Mouse (Mus musculus): ENCODE data around the gene Arrdc5.
A peak's percentile ranks its signal among the peaks of the same experiment; 100 is the strongest.

Arrdc5 gene

DNA sequence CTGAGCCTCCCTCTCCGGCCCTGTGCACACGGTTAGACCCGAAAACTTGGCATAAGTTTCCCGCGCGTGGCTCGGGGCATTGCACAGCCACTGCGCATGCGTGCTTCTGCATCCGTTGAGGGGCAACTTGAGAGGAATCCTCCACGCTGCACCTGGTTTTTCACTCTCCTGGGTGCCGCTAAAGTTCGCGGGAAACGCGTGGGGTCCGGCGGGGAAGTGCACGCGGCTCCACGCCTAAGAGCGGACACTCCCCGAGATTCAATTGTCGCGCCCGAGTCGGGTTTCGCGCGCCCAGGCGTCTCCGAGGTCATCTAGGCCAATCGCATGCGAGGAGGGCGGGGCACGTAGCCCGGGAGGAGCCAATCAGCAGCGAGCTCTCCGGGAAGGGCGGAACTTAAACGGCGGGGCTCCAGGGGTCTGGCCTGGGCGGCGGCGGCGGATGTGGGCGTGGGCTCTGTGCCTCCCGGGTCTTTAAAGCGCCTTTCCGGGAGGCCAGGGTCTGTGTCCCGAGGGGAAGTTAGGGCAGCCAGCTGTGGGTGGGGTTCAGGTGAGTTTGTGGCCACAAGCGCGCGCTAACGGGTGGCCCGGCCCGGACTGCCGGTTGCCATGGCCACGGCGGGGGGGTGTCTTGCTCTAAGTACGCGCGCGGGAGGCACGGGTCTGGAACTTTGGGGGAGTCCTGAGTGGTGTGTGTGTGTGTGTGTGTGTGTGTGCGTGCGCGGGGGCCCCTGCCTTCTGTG lies 3.9 kb upstream of the Arrdc5 start:
- DNase-seq (ENCODE audit: low read depth, low spot score), result peak; percentile 77

GRCm38 (mm10) chr17:56303160-56303846 lies 3.2 kb upstream of the Arrdc5 start, which contains the start of gene Uhrf1:
Uhrf1 (plus strand) TSS chr17:56303321.
- no peak for DNase-seq (ENCODE audit: low read depth, low spot score)

DNA sequence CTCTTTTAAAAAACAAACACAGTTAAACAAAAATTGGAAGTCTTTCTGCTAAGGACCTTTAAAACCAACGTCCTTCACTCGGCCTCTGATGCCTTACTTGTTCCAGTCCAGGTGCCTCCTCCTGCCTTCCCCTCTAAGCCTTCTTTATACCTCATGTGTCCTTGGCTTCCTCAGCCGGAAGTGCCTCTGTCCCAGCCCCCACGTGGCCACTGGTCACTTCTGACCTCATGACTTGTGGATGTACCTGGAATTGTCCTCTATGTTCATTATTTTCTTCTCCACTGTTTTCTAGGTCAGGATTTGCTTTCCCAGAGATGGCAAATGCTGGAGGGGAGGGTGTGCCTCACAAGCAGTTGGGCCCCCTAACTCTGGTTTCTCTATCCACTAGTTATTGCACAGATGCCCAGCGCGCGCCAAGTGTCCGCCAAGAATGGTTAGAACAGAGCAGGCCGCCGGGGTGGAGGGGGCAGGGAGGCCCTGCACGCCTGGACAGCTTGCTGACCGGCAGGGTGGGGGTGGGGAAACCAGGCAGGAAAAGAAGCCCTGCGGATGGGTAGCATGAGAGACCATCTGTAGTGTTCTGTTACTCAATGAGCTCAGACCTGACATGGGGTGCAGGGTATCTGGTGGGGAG lies 2.4 kb upstream of the Arrdc5 start:
- no peak for DNase-seq (ENCODE audit: low read depth, low spot score)

- no peak for DNase-seq (ENCODE audit: low read depth, low spot score)
Measured at GRCm38 (mm10) chr17:56298238-56298637, 1.8 kb downstream of the Arrdc5 start.

GRCm38 (mm10) chr17:56296201-56296600 lies 3.9 kb downstream of the Arrdc5 start:
- no peak for DNase-seq (ENCODE audit: low read depth, low spot score)

GRCm38 (mm10) chr17:56294241-56294640 lies 5.8 kb downstream of the Arrdc5 start:
- DNase-seq (ENCODE audit: low read depth, low spot score), result no peak

DNA sequence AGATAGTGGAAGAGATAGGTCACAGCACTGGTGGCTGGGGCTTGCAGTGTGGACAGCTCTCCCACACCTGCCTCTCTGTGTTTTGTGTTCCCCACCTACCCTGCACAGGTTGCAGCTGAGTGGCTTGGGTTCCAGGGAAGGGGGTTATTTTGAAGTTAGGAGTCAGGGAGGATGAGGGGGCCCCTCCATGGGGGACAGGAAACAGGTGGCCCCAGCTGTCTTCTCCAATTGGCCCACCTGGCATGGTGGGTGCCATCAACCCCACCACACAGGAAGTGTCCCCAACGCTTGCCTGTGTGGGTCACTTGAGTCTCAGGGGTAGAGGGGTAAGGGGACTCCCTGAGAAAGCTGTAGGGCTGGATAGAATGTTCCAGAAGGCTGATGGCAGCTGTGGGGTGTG lies 6.8 kb downstream of the Arrdc5 start:
- no peak for DNase-seq (ENCODE audit: low read depth, low spot score)

GRCm38 (mm10) chr17:56292531-56293222 lies 7.4 kb downstream of the Arrdc5 start, which contains the start of gene Plin3:
Plin3 (minus strand) TSS chr17:56292873.
- DNase-seq (ENCODE audit: low read depth, low spot score), result no peak

GRCm38 (mm10) chr17:56291826-56292475 lies 8.1 kb downstream of the Arrdc5 start:
- DNase-seq (ENCODE audit: low read depth, low spot score), result no peak

- DNase-seq (ENCODE audit: low read depth, low spot score), result no peak
Measured at GRCm38 (mm10) chr17:56291171-56291511, 8.9 kb downstream of the Arrdc5 start.

DNA sequence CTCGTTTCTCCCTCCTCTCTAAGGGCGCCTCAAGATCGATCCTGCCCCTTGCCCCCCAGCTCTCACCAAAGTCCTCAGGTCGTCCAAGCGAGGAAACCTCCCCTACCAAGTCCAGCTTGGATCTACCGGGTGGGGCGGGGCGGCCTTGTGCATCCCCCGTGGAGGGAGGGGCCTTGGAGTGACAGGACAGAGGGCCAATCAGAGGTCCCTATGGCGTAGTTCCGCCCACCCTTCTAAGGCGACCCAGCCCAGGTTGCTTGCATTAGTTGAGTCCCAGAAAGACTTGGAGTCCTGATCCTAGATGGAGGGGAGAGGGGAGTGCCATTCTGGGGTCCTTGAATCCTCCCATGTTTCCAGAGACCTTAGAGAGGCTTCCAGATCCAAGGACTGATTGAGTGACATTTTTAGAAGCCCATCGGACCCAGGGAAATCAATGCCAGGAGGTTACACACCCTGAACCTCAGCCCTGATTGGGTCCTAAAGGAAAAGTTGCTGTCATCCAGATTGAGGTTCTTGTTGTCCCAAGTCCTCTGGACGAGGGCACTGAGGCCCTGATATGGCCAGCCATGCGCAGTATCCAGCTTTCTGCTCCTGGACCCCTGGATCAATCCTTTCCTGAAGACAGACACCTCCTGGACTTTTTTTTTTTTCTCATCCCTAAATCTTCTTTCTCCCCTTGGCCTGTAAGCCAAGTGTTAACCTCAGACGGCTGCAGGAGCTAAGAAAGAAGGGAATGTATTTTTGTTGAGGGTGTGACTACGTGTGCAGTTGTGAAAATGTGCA lies 9.5 kb downstream of the Arrdc5 start:
- DNase-seq (ENCODE audit: low read depth, low spot score), result no peak

DNA sequence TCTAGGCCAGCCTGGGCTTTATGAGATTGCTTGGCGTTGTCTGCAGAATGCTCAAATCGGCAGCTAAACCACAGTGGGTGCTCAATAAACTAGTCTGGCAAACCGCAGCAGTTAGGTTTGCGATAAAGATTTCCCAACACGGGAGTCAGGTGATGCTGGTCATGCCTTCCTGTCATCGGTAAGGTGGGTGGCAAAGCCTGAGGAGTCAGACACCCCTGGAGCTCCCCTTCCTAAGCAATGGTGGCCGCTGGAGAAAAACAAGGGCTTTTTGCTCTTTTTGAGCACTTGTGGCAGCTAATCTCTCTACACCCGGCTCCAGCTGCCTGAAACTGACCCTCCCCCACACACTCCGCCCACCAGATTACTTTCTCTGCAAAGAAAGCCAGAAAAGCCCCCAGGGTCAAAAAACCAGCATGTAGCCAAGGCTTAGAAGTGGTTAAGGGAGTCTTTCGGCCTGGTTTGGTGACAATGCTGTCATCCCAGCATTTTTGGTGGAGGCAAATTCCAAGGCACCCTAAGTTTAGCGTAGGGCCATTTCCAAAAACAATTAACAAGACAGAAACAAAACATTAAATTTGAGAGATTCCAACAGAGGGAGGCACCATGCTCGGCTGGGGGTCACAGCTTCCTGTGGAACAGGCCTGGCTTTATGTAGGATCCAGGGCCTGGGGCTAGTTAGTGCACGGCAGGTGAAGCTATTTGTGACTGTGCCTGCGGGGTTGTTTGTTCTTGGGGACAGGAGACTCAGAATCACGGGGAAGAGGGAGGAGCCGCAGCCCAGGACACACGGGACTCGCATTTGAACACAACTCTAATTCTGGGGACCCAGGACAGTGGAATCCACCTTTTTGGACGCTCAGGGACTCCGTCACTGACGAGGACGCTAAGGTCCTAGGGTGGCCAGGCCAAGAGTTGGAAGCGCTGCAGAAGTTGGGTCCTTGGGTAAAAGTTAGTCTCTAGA lies 10.4 kb downstream of the Arrdc5 start:
- no peak for DNase-seq (ENCODE audit: low read depth, low spot score)

DNA sequence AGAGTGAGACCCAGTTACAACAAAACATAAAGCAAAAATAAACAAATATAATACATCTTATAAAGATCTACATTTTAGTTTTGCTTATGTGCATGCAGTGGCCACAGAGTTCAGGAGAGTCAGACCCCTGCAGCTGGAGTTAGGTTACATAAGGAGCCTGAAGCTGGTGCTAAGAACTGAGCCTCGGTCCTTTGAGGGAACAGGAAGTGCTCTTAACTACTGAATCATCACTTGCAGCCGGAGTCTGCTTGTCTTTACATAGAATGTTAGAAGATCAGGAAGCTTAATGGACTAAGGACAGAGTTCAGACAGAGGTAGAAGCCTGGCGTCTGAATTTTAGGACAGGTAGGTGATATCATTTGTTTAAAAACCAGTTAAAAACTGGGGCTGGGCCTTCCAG lies 11.2 kb downstream of the Arrdc5 start:
- DNase-seq (ENCODE audit: low read depth, low spot score), result no peak

- DNase-seq (ENCODE audit: low read depth, low spot score), result no peak
Measured at GRCm38 (mm10) chr17:56287830-56288229, 12.3 kb downstream of the Arrdc5 start.

DNA sequence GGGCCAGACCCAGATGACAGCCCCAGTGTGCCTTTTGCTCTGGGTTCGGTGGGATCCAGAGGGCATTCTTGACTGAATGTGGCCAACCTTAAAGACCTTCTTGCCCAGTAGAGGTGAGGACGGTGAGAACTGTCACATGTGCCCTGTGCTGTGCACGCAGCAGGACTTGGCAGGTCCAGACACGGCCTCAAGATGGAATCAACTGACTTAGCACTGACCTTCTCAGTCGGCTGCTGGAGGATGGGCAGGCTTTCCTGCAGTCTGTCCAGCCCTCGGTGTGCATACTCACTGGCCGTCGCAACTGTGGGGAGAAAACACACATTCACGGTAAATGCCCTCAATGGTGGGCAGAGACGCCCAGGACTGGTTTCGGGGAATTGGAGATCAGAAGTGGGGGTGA lies 14.1 kb downstream of the Arrdc5 start:
- DNase-seq (ENCODE audit: low read depth, low spot score), result no peak

GRCm38 (mm10) chr17:56283316-56283715 lies 16.8 kb downstream of the Arrdc5 start:
- DNase-seq (ENCODE audit: low read depth, low spot score), result no peak

DNA sequence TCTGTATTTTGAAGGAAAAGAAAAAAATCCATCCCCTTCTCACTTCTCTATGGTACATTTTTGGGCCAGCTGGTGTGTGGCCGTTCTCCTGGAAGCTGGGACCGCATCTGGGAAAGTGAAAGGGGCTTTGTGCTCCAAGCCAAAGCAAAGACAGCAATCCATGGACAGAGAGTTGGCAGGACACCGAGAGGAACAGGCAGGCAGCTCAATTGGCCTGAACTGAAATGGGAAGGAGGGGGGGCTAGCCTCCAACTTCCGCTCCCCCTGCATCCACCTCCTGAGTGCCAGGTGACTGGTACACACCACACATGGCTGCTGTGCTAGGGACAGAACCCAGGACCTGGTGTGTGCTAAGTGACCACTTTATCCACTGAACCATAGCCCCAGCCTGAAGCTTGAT lies 17.3 kb downstream of the Arrdc5 start:
- no peak for DNase-seq (ENCODE audit: low read depth, low spot score)

GRCm38 (mm10) chr17:56281193-56281592 lies 18.9 kb downstream of the Arrdc5 start:
- DNase-seq (ENCODE audit: low read depth, low spot score), result no peak

GRCm38 (mm10) chr17:56279481-56280155 lies 20.5 kb downstream of the Arrdc5 start:
- no peak for DNase-seq (ENCODE audit: low read depth, low spot score)
